Mouse (Mus musculus) embryonic facial prominence, embryonic 10.5 days (tissue): ENCODE measurements at regions not wholly inside any gene's neighbourhood (a gene's known extent, or its start where the extent isn't known, plus 50 kb on each side); places are given as distances from the start of the nearest gene placed in this dataset.
A peak's percentile ranks its signal among the peaks of the same experiment; 100 is the strongest.
"Not testable (repeated sequence)": the region's sequence is repeated elsewhere in the genome, so short reads cannot be mapped to it uniquely, and the experiment has no call there.

Experiments used
- DNase-seq: peaks from one replicate; pipeline ENCODE4 v3.0.0-alpha.2; 2017; ENCODE audit warnings: low spot score
- H3K27ac ChIP-seq: fragments of 300-500 bp; sonication (generic); replicated peaks from 2 replicates; pipeline ENCODE4 v1.5.1; 2016; ENCODE audit warnings: mild to moderate bottlenecking
- H3K27me3 ChIP-seq: fragments of 300-500 bp; sonication (generic); replicated peaks from 2 replicates; pipeline ENCODE4 v1.6.1; 2016; ENCODE audit warnings: low read depth, mild to moderate bottlenecking; ENCODE audit not compliant: poor library complexity, severe bottlenecking
- H3K36me3 ChIP-seq: fragments of 300-500 bp; sonication (generic); replicated peaks from 2 replicates; pipeline ENCODE4 v1.6.1; 2016; ENCODE audit warnings: mild to moderate bottlenecking, moderate library complexity
- H3K4me1 ChIP-seq: fragments of 300-500 bp; sonication (generic); 2 replicates; pipeline ENCODE4 v1.6.1; 2016
- H3K4me3 ChIP-seq: fragments of 300-500 bp; sonication (generic); 2 replicates; pipeline ENCODE4 v1.5.1; 2016; ENCODE audit warnings: mild to moderate bottlenecking, moderate library complexity
- H3K9me3 ChIP-seq: fragments of 300-500 bp; sonication (generic); 2 replicates; pipeline ENCODE4 v1.6.1; 2016; ENCODE audit warnings: mild to moderate bottlenecking
- WGBS: fragments of 180-500 bp; shearing (Covaris S2); methylation state at CpG from one replicate; pipeline ENCODE4 v1.1.7; 2016; 5-methylcytosine and 5-hydroxymethylcytosine counted together

DNA sequence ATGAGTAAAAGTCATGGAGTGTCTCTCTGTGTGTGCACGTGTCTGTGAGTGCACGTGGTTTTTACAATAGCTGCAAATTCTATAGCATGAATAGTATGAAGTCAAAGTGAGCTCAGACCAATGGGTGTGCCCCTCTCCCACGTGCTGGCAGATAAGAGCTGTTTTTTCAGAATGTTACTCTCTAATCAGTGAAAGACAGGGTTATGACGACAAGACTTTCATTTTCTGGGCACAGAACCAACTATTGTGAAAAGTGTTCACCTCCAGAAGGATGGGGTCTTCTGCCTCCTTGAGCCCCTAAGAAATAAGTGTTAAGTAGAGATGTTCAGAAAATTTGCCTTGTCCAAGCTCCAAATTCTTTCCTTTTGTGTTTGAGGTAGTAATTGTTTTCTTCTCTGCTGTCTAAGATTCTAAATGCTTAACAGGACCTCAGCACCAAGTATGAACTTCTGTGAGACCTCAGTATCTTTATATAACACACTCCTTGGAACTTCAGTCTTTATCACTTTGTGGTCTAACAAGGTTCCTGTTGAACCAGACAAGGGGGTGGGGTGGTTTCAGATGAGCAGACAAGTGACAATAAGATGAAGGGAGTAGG, 182.8 kb upstream of the P2ry1 start:
- 81% methylated on average over 4 of the region's 4 CpGs for WGBS

DNA sequence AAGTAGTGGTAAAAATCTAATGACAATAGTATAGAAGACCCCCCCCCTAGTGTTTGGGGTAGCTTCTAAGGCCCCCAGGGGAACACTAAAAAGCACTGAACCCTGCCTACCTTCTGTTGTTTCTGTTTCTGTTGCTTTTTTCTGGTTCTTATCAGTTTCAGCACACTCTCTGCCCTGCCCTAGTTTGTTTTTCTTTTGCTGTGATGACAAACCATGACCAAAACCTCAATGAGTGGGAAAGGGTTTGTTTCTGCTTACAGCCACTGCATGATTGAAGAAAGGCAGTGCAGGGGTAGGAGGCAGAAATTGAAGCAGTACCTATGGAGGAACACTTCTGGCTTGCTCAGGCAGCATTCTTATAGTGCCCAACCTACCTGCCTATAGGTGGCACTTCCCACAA, 181.1 kb upstream of the P2ry1 start:
- H3K27ac ChIP-seq: no peak overlapping the region
- no peak for DNase-seq

More for the DNA sequence above, 182.8 kb upstream of the P2ry1 start:
- Histone ChIP-seq H3K4me1 (no peaks in the 10 kb centered on the region), H3K36me3 (no peaks in the 10 kb centered on the region), H3K27me3 (no peaks in the 10 kb centered on the region), H3K9me3 (no peaks in the 10 kb centered on the region), H3K27ac (no peak overlapping the region), H3K4me3 (no peak overlapping the region)
- no peak for DNase-seq

GRCm38 (mm10) chr3:60826759-60827158, 175.8 kb upstream of the P2ry1 start:
- no peak for DNase-seq
- Histone ChIP-seq H3K36me3 (no peaks in the 10 kb centered on the region), H3K4me1 (no peaks in the 10 kb centered on the region), H3K27ac (no peak overlapping the region), H3K4me3 (no peak overlapping the region), H3K27me3 (no peaks in the 10 kb centered on the region), H3K9me3 (no peaks in the 10 kb centered on the region)
- WGBS: 76% methylated on average over 4 of the region's 4 CpGs

More for the DNA sequence above, 181.1 kb upstream of the P2ry1 start:
- H3K4me1 ChIP-seq: no peaks in the 10 kb centered on the region
- no peaks in the 10 kb centered on the region for H3K9me3 ChIP-seq
- H3K36me3 ChIP-seq: no peaks in the 10 kb centered on the region
- no peak overlapping the region for H3K4me3 ChIP-seq
- no peaks in the 10 kb centered on the region for H3K27me3 ChIP-seq

GRCm38 (mm10) chr3:60832385-60832784, 170.2 kb upstream of the P2ry1 start:
- Histone ChIP-seq H3K9me3 (no peaks in the 10 kb centered on the region), H3K27me3 (no peaks in the 10 kb centered on the region), H3K27ac (no peak overlapping the region), H3K4me3 (no peak overlapping the region), H3K36me3 (no peaks in the 10 kb centered on the region), H3K4me1 (no peaks in the 10 kb centered on the region)
- no peak for DNase-seq
- 86% methylated on average over 4 of the region's 4 CpGs for WGBS

DNA sequence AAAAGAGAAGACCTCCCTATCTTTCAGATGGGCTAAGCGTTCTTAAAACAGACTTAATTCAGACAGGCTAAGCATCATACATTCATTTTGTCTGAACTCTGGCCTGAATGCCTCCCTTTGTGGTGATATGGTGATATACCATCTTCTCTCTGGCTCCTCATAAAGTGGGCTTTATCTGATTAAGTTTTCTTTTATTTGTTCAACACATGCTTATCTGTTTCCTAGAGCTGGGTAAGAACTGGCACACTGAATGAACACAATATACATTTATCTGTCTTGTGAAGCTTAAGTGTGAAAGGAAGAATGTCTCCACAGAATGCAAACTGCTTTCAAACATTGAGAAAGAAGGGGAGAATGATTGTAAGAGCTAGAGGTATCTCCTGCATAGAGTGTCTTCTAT, 160.7 kb upstream of the P2ry1 start:
- Histone ChIP-seq H3K27me3 (no peaks in the 10 kb centered on the region), H3K36me3 (no peaks in the 10 kb centered on the region), H3K4me1 (no peaks in the 10 kb centered on the region), H3K4me3 (no peak overlapping the region), H3K9me3 (no peaks in the 10 kb centered on the region), H3K27ac (no peak overlapping the region)
- 92% methylated on average over 1 of the region's 1 CpGs for WGBS
- no peak for DNase-seq

GRCm38 (mm10) chr3:60845293-60845692, 157.3 kb upstream of the P2ry1 start:
- 81% methylated on average over 2 of the region's 2 CpGs for WGBS
- H3K27me3 ChIP-seq: no peaks in the 10 kb centered on the region
- H3K27ac ChIP-seq: no peak overlapping the region
- no peaks in the 10 kb centered on the region for H3K36me3 ChIP-seq
- no peaks in the 10 kb centered on the region for H3K9me3 ChIP-seq
- no peak for DNase-seq
- no peaks in the 10 kb centered on the region for H3K4me1 ChIP-seq
- no peak overlapping the region for H3K4me3 ChIP-seq

DNA sequence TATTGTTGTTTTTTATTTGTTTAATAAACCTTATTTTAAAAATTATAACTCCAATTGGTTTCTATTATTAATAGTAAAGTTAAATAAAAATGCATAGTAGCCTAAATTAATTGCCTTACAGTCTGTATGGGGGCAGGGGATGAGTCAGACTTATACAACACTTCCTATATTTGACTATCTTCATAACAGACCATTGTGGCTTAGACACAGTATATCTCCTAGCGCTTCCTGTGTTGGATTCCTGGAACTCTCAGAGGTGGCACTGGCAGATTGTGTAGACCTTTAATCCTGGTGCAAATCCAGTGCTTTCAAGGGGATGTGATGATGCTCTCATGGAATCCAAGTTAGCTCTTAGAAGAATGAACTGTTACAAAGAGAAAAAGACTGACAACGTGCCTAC, 154.2 kb upstream of the P2ry1 start:
- no peaks in the 10 kb centered on the region for H3K9me3 ChIP-seq
- H3K36me3 ChIP-seq: no peaks in the 10 kb centered on the region
- H3K4me3 ChIP-seq: no peak overlapping the region
- no peaks in the 10 kb centered on the region for H3K27me3 ChIP-seq
- no peak overlapping the region for H3K27ac ChIP-seq
- DNase-seq: no peak
- 89% methylated on average over 2 of the region's 2 CpGs for WGBS
- H3K4me1 ChIP-seq: no peaks in the 10 kb centered on the region

DNA sequence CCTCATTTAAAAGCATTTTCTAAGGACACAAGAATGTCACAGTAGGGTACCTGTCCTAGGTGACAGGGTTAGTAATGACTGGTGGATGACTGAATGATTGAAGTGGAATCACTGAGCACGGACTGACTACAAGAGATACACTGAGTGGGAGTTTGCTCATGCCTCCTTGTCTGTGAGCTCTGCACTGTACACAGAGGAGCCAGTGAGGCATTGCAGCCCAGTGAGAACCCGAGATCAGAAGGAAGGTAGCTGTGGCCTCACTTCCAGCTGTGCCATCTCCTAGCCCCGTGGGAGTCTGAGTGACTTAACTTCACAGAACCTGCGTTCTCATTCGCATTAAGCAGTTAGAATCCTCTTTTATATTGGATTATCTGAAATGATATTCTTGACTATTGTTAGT, 148.8 kb upstream of the P2ry1 start:
- Histone ChIP-seq H3K36me3 (no peaks in the 10 kb centered on the region), H3K27ac (no peak overlapping the region), H3K27me3 (no peaks in the 10 kb centered on the region), H3K4me3 (no peak overlapping the region), H3K9me3 (no peaks in the 10 kb centered on the region), H3K4me1 (no peaks in the 10 kb centered on the region)
- WGBS: 57% methylated on average over 5 of the region's 5 CpGs
- DNase-seq: no peak

- Histone ChIP-seq H3K4me1 (no peaks in the 10 kb centered on the region), H3K27ac (no peak overlapping the region), H3K27me3 (no peaks in the 10 kb centered on the region), H3K9me3 (no peaks in the 10 kb centered on the region), H3K36me3 (no peaks in the 10 kb centered on the region), H3K4me3 (no peak overlapping the region)
- WGBS: 58% methylated on average over 2 of the region's 2 CpGs
- DNase-seq: no peak
Measured at GRCm38 (mm10) chr3:60855734-60856133, 146.9 kb upstream of the P2ry1 start.

GRCm38 (mm10) chr3:60858474-60859118, 144.0 kb upstream of the P2ry1 start:
- H3K36me3 ChIP-seq: no peaks in the 10 kb centered on the region
- no peak for DNase-seq
- H3K27me3 ChIP-seq: no peaks in the 10 kb centered on the region
- no peak overlapping the region for H3K4me3 ChIP-seq
- H3K9me3 ChIP-seq: no peaks in the 10 kb centered on the region
- 89% methylated on average over 5 of the region's 5 CpGs for WGBS
- no peaks in the 10 kb centered on the region for H3K4me1 ChIP-seq
- no peak overlapping the region for H3K27ac ChIP-seq

DNA sequence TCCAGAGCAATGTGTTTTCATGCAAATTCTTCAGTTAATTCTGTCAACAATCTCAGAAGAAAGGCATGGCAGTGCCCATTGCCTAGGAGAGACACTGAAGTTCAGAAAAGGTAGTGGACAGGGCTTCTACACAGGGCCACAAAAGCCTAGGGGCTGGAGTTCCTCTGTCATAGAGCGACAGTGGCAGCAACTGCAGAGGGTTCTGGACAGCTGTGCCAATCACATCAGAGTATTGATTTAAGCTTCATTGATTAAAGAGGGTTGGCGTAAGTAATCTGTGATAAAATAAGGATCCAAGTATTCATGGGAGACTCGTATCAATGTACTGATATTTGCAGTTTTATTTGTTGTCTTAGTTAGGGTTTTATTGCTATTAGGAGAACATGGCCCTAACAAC, 143.5 kb upstream of the P2ry1 start:
- WGBS: 92% methylated on average over 3 of the region's 3 CpGs
- H3K9me3 ChIP-seq: no peaks in the 10 kb centered on the region
- H3K27me3 ChIP-seq: no peaks in the 10 kb centered on the region
- no peak for DNase-seq
- H3K4me1 ChIP-seq: no peaks in the 10 kb centered on the region
- H3K36me3 ChIP-seq: no peaks in the 10 kb centered on the region
- H3K4me3 ChIP-seq: no peak overlapping the region
- H3K27ac ChIP-seq: no peak overlapping the region

- not testable (repeated sequence) for H3K4me1 ChIP-seq, DNase-seq, H3K27ac ChIP-seq, H3K9me3 ChIP-seq, H3K4me3 ChIP-seq, H3K36me3 ChIP-seq, H3K27me3 ChIP-seq
- WGBS: 96% methylated on average over 11 of the region's 11 CpGs
Measured at GRCm38 (mm10) chr3:60876858-60877257, 125.7 kb upstream of the P2ry1 start.

DNA sequence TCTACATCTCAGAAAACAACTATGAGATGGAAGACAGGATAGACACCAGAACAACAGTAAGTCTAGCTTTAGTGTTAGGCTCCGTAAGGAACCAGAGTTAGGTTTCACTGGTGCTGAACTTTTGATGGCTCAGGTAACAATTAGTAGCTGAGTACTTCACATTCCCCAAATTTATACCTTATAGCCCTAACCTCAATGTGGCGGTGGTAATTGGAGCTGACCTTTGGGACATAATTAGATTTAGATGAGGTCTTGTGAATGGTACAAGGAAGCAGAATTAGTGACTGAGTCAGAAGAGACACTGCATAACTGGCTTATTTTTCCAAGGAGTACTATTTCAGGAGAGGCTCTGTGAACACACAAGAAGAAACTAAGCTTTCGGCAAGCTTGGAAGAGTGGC, 123.7 kb upstream of the P2ry1 start:
- no peaks in the 10 kb centered on the region for H3K27me3 ChIP-seq
- no peak overlapping the region for H3K4me3 ChIP-seq
- H3K27ac ChIP-seq: no peak overlapping the region
- 43% methylated on average over 3 of the region's 3 CpGs for WGBS
- peaks cover 6% of the 10 kb centered on the region; the same call in 1 of the 2 replicates for H3K4me1 ChIP-seq
- no peaks in the 10 kb centered on the region for H3K36me3 ChIP-seq
- DNase-seq: peak; percentile 8
- H3K9me3 ChIP-seq: no peaks in the 10 kb centered on the region
